Mouse (Mus musculus) limb, embryonic 14.5 days (tissue): ENCODE data around the gene Dhrs3. TPM values are rescaled to one million over a fixed set of nuclear protein-coding genes. Genes with fewer than 3 reads are reported as not detected.

Experiments
- ATAC-seq: fragments of 200-750 bp; cut with Nextera tagmentation; 2 replicates; pipeline ENCODE4 v1.8.0; 2017; ENCODE audit warnings: low read depth, moderate number of reproducible peaks, moderate TSS enrichment; ENCODE audit not compliant: low FRiP score
- DNase-seq: peaks from one replicate; pipeline ENCODE4 v3.0.0-alpha.2; 2015; ENCODE audit warnings: low spot score
- H3K27ac ChIP-seq: fragments of 300-500 bp; sonication (generic); replicated peaks from 2 replicates; pipeline ENCODE4 v1.5.1; 2014; ENCODE audit warnings: low read depth, mild to moderate bottlenecking, low read length, moderate library complexity, mixed read lengths
- H3K27me3 ChIP-seq: fragments of 300-500 bp; sonication (generic); 2 replicates; pipeline ENCODE4 v1.6.1; 2014; ENCODE audit warnings: low read length, mixed read lengths; ENCODE audit not compliant: control insufficient read depth, insufficient read depth
- H3K36me3 ChIP-seq: fragments of 300-500 bp; sonication (generic); 2 replicates; pipeline ENCODE4 v1.6.1; 2014; ENCODE audit warnings: mild to moderate bottlenecking, low read length, moderate library complexity, mixed read lengths; ENCODE audit not compliant: control insufficient read depth, insufficient read depth
- H3K4me1 ChIP-seq: fragments of 300-500 bp; sonication (generic); 2 replicates; pipeline ENCODE4 v1.6.1; 2014; ENCODE audit warnings: antibody characterized with exemption, low read length, mixed read lengths; ENCODE audit not compliant: control insufficient read depth, insufficient read depth
- H3K4me2 ChIP-seq: fragments of 300-500 bp; sonication (generic); replicated peaks from 2 replicates; pipeline ENCODE4 v1.6.1; 2014; ENCODE audit warnings: low read depth, mild to moderate bottlenecking, low read length, moderate library complexity; ENCODE audit not compliant: severe bottlenecking
- H3K4me3 ChIP-seq: fragments of 300-500 bp; sonication (generic); replicated peaks from 2 replicates; pipeline ENCODE4 v1.5.1; 2014; ENCODE audit warnings: low read length
- H3K9ac ChIP-seq: fragments of 300-500 bp; sonication (generic); 2 replicates; pipeline ENCODE4 v1.6.1; 2014; ENCODE audit warnings: mild to moderate bottlenecking, low read depth, low read length, moderate library complexity; ENCODE audit not compliant: severe bottlenecking
- H3K9me3 ChIP-seq: fragments of 300-500 bp; sonication (generic); 2 replicates; pipeline ENCODE4 v1.6.1; 2016; ENCODE audit warnings: low read length; ENCODE audit not compliant: control insufficient read depth
- POLR2A ChIP-seq: fragments of 200-500 bp; IDR thresholded peaks from 2 replicates; pipeline ENCODE4 v1.8.0; 2012; ENCODE audit warnings: inconsistent platforms, mild to moderate bottlenecking, moderate library complexity, borderline replicate concordance; ENCODE audit not compliant: insufficient read depth, insufficient read length; ENCODE audit errors: extremely low read depth
- WGBS: fragments of 180-500 bp; shearing (Covaris S2); extraction: QIAGEN DNeasy Blood & Tissue Kit; methylation state at CpG from one replicate; pipeline ENCODE4 v1.1.7; 2014; 5-methylcytosine and 5-hydroxymethylcytosine counted together
- polyA plus RNA-seq, 2 experiments: library from polyadenylated mRNA; depleted of rRNA in 1 of 2; stranded (reverse) in 1 of 2; unstranded in 1 of 2; fragments of >200 nt; fragmentation: Nextera tagmentation in 1 of 2; extraction: Ambion mirVana in 1 of 2; gene quantifications; 2 replicates each; pipeline versions ENCODE4 v1.2.1 to v1.2.3; 2012 to 2014

The Dhrs3 gene
- polyA plus RNA-seq, 2 experiments = 69.7 to 121 TPM

DNA sequence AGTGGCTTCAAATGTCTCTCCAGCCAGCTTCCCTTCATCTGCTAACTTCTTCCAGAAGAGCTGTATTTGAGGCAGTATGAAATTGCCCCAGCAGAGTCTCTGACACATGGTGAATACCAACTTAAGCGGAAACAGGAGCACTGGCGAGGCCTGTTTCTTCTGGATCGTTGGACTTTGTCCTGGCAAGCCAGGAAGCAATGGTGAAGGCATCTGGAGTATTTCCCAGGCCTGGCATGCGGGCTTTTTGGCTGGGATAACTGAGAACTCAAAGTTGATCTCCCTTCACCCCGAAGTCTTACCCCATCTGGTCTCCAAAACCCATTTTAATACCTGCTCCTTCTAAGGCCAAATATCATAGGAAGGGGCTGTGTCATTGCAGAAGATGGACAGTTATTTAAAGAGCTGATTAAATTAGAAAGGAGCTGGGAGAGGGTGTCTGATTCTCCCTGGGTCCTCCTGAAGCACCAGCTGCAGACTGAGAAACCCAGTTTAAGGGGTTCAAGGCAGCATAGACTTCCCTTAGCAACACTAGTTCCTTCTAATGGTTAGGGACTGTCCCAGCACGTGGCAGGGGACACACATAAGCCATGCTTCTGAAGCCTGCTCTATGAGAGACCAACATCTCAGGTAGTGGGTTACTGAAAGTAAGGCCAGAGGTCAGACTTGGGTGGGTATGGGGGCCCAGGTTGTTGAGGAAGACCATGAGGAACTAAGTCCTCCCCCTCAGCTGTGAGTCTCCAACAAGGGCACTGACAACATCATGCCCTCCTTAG lies 80.5 kb downstream of the Dhrs3 start:
- ATAC-seq = no peak
- WGBS = 59% methylated on average over 6 of the region's 6 CpGs
- no peaks in the 10 kb centered on the region for H3K9me3 ChIP-seq
- peaks cover 13% of the 10 kb centered on the region for H3K4me1 ChIP-seq
- H3K36me3 ChIP-seq = 0 out of 2 replicates have a peak, but pooled peaks cover 14% of the 10 kb centered on the region
- DNase-seq = no peak
- no peak overlapping the region for H3K4me2 ChIP-seq
- H3K27me3 ChIP-seq = no peaks in the 10 kb centered on the region
- no peak for TF ChIP-seq POLR2A
- no peak overlapping the region for H3K27ac ChIP-seq
- no peak overlapping the region for H3K9ac ChIP-seq
- H3K4me3 ChIP-seq = no peak overlapping the region

DNA sequence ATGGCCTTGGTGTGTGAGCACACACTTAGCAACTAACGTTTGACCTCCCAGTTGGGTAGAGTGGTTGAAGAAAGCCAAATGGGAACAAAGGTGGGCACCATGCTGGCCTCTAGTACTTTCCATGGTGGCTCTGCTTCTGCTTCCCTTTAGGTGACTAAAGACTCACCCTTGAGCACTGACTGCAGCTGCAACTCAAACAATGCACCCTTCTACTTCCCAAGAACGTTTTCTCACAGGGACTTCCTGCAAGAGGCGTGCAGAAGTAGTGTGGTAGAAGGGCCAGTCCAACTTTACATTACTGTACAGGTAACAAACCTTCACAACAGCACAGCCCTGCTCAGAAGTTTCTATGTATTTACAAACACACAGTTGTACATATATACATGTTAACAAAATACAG lies 81.8 kb downstream of the Dhrs3 start:
- 0 out of 2 replicates have a peak, but pooled peaks cover 14% of the 10 kb centered on the region for H3K36me3 ChIP-seq
- no peak overlapping the region for H3K4me2 ChIP-seq
- H3K9me3 ChIP-seq = no peaks in the 10 kb centered on the region
- no peak overlapping the region for H3K4me3 ChIP-seq
- H3K9ac ChIP-seq = no peak overlapping the region
- no peaks in the 10 kb centered on the region for H3K27me3 ChIP-seq
- no peak for TF ChIP-seq POLR2A
- 68% methylated on average over 3 of the region's 3 CpGs for WGBS
- peaks cover 16% of the 10 kb centered on the region for H3K4me1 ChIP-seq
- H3K27ac ChIP-seq = no peak overlapping the region
- DNase-seq (no peak), ATAC-seq (no peak)

DNA sequence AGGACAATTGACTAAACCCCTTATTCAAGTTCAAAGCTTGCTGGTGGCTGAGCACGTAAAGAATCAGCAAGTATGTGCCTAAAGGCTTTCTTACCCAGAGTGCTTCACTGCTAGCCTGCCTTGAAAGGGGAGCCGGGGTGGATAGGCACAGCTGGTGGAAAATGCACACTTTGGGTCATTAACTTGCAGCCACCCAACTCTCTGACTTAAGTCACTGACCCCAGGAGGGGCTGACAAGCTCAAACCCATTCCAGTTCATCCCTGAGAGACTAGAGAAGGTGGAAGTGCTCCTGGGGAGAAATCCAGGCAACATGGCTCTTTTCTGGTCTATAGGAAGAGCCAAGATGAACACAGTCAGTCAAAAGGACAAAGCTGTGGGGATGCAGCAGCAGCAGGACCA lies 82.9 kb downstream of the Dhrs3 start:
- H3K4me1 ChIP-seq = peaks cover 23% of the 10 kb centered on the region
- WGBS = 49% methylated on average over 2 of the region's 2 CpGs
- no peak overlapping the region for H3K9ac ChIP-seq
- ATAC-seq (no peak), DNase-seq (no peak)
- no peak overlapping the region for H3K4me2 ChIP-seq
- no peak overlapping the region for H3K27ac ChIP-seq
- H3K36me3 ChIP-seq = 0 out of 2 replicates have a peak, but pooled peaks cover 8% of the 10 kb centered on the region
- no peaks in the 10 kb centered on the region for H3K27me3 ChIP-seq
- TF ChIP-seq POLR2A = no peak
- H3K9me3 ChIP-seq = no peaks in the 10 kb centered on the region
- H3K4me3 ChIP-seq = no peak overlapping the region

DNA sequence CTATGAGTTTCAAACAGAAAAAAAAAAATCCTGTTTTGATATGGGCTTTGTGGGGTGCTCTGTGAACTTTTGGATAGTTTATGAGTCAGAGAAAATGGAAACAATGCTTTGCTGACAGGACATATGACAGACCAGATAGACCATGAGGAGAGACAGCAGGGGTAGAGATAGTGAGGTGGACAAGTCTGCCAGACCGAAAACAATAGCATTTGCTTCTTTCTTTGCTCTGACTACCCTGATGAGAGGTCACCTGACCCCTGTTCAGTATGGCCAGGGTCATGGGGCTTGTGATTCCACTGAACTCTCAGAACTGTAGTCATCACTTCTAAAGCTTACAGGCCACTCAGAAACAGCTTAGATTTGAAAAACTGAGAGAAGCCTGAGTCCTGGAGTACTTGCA lies 84.4 kb downstream of the Dhrs3 start:
- Histone ChIP-seq H3K27ac (no peak overlapping the region), H3K36me3 (0 out of 2 replicates have a peak, but pooled peaks cover 8% of the 10 kb centered on the region), H3K27me3 (no peaks in the 10 kb centered on the region), H3K4me1 (peaks cover 34% of the 10 kb centered on the region), H3K4me3 (no peak overlapping the region), H3K9ac (no peak overlapping the region), H3K4me2 (no peak overlapping the region), H3K9me3 (no peaks in the 10 kb centered on the region)
- TF ChIP-seq POLR2A = no peak
- WGBS = 95% methylated on average over 1 of the region's 1 CpGs
- ATAC-seq (no peak), DNase-seq (no peak)

Other genes with a start within 250 kb of the Dhrs3 start
- not detected in 2 replicates for gene Gm436, start 206.5 kb upstream of the Dhrs3 start, polyA plus RNA-seq (2012; rRNA removed)
- not detected in 2 replicates for gene Gm436, start 206.5 kb upstream of the Dhrs3 start, polyA plus RNA-seq (2014; fragmentation: Nextera tagmentation; extraction: Ambion mirVana)
- gene Gm13178, start 171.4 kb upstream of the Dhrs3 start, polyA plus RNA-seq (2012; rRNA removed) = not detected in 2 replicates
- gene Gm13178, start 171.4 kb upstream of the Dhrs3 start, polyA plus RNA-seq (2014; fragmentation: Nextera tagmentation; extraction: Ambion mirVana) = not detected in 2 replicates
- gene Gm438, start 106.2 kb upstream of the Dhrs3 start, polyA plus RNA-seq (2012; rRNA removed) = not detected in 2 replicates
- gene Gm438, start 106.2 kb upstream of the Dhrs3 start, polyA plus RNA-seq (2014; fragmentation: Nextera tagmentation; extraction: Ambion mirVana) = not detected in 2 replicates